12 mouse cellular contexts compared by ENCODE assay signal in genomic region chr7:81566892-81567291, GRCm38 (mm10). TPM values are rescaled to one million over a fixed set of nuclear protein-coding genes. Genes with fewer than 3 reads are reported as not detected.
DNase-seq lines count a peak whose midpoint lies in the region; ATAC-seq lines count a peak whose summit lies in the region.
"Had no signal": no experiment of that assay in that cellular context is flagged by ENCODE, and none has a peak within 500 bp of the region (broad histone marks: within the 10 kb centered on the region; RNA-seq: fewer than 3 reads in every experiment).

Gene Fsd2, minus strand, starts transcription at chr7:81566944.

- no peaks in the 10 kb centered on the region for H3K27me3 ChIP-seq in liver, embryonic 11.5 days (replicated peaks; ENCODE audit: control insufficient read depth, insufficient read depth, low read length)
- no peaks in the 10 kb centered on the region for H3K27me3 ChIP-seq in heart, embryonic 11.5 days (ENCODE audit: control insufficient read depth, insufficient read depth, low read length)
- H3K27me3 ChIP-seq in limb, embryonic 12.5 days: no peaks in the 10 kb centered on the region

- no peak within 1 kb of the TSS for H3K4me3 ChIP-seq in liver, embryonic 11.5 days (ENCODE audit: low read depth, low read length)
- H3K4me3 ChIP-seq in heart, embryonic 11.5 days (ENCODE audit: low read depth, low read length): peak within 1 kb of the TSS; percentile 39
- no peak within 1 kb of the TSS for H3K4me3 ChIP-seq in limb, embryonic 12.5 days (replicated peaks)

- DNase-seq in liver, embryonic 11.5 days (ENCODE audit: low spot score): peak; percentile 9
- DNase-seq in liver: no peak
- DNase-seq in gastrocnemius, postnatal 14 days: peak; percentile 68
- no peak for DNase-seq in thymus, postnatal 10 days (ENCODE audit: low spot score in 2 of 2)
- no peak for DNase-seq in ovary, postnatal 14 days (ENCODE audit: low spot score)
- DNase-seq: adrenal gland, postnatal 14 days; kidney, adult 8-10 months; layer of hippocampus, adult 9-11 months; lung, postnatal 14 days; thymus, postnatal 25 days had no signal

- no peak within 1 kb of the TSS for H3K4me2 ChIP-seq in liver, embryonic 11.5 days
- H3K4me2 ChIP-seq in heart, embryonic 11.5 days: peak within 1 kb of the TSS; percentile 71
- H3K4me2 ChIP-seq in limb, embryonic 12.5 days: no peak within 1 kb of the TSS

- H3K9me3 ChIP-seq in liver, embryonic 11.5 days (ENCODE audit: control insufficient read depth, low read length): no peaks in the 10 kb centered on the region
- H3K9me3 ChIP-seq in heart, embryonic 11.5 days (replicated peaks; ENCODE audit: control insufficient read depth, low read length): no peaks in the 10 kb centered on the region
- no peaks in the 10 kb centered on the region for H3K9me3 ChIP-seq in limb, embryonic 12.5 days

- intact Hi-C loops in gastrocnemius, postnatal 14 days (cut with DNase I; ENCODE audit: low total_unique reads): no loop called here

- no peak within 1 kb of the TSS for H3K27ac ChIP-seq in liver, embryonic 11.5 days (ENCODE audit: low read depth, low read length)
- peak within 1 kb of the TSS; percentile 94 for H3K27ac ChIP-seq in heart, embryonic 11.5 days (ENCODE audit: low read depth, low read length)
- H3K27ac ChIP-seq in limb, embryonic 12.5 days: peak within 1 kb of the TSS; percentile 35; the same call in 1 of the 2 replicates

- H3K4me1 ChIP-seq in liver, embryonic 11.5 days (replicated peaks; ENCODE audit: control insufficient read depth, insufficient read depth, low read length): no peaks in the 10 kb centered on the region; the same call in 1 of the 2 replicates
- peaks cover 15% of the 10 kb centered on the region for H3K4me1 ChIP-seq in heart, embryonic 11.5 days (ENCODE audit: control insufficient read depth, insufficient read depth, low read length)
- H3K4me1 ChIP-seq in limb, embryonic 12.5 days (replicated peaks): peaks cover 10% of the 10 kb centered on the region; the same call in 1 of the 2 replicates

- ATAC-seq in liver, embryonic 11.5 days (replicated peaks; ENCODE audit: low FRiP score): no peak
- ATAC-seq in heart, embryonic 11.5 days (replicated peaks; ENCODE audit: insufficient number of reproducible peaks, low FRiP score, low TSS enrichment): peak; percentile 44; the same call in 1 of the 2 replicates
- no peak for ATAC-seq in limb, embryonic 12.5 days (ENCODE audit: insufficient number of reproducible peaks, insufficient read depth, low FRiP score, low TSS enrichment, low read depth)

- no peaks in the 10 kb centered on the region for H3K36me3 ChIP-seq in liver, embryonic 11.5 days (ENCODE audit: control insufficient read depth, insufficient read depth, low read length)
- H3K36me3 ChIP-seq in heart, embryonic 11.5 days (ENCODE audit: control insufficient read depth, insufficient read depth, low read length): no peaks in the 10 kb centered on the region
- H3K36me3 ChIP-seq in limb, embryonic 12.5 days: no peaks in the 10 kb centered on the region

- WGBS in liver, embryonic 11.5 days: 81% methylated on average over 9 of the region's 9 CpGs
- 50% methylated on average over 9 of the region's 9 CpGs for WGBS in heart, embryonic 11.5 days (ENCODE audit: insufficient replicate concordance)
- 67% methylated on average over 9 of the region's 9 CpGs for WGBS in limb, embryonic 12.5 days

- H3K9ac ChIP-seq in liver, embryonic 11.5 days (ENCODE audit: low read depth, low read length): no peak within 1 kb of the TSS
- H3K9ac ChIP-seq in heart, embryonic 11.5 days (ENCODE audit: low read depth, low read length): peak within 1 kb of the TSS; percentile 79
- no peak within 1 kb of the TSS for H3K9ac ChIP-seq in limb, embryonic 12.5 days (replicated peaks)

RNA-seq across cellular contexts. Expression of gene Fsd2, which starts in this region (rescaled TPM):
- polyA plus RNA-seq in liver, embryonic 11.5 days (2014; fragmentation: Nextera tagmentation; extraction: Ambion mirVana): 0.19 and 0.21 TPM in 2 replicates
- total RNA-seq in gastrocnemius, postnatal 14 days (2021): 100 to 1,000 TPM; 204 to 220 TPM
- polyA plus RNA-seq in heart, embryonic 11.5 days (2014; fragmentation: Nextera tagmentation; extraction: Ambion mirVana): 50.9 and 62.4 TPM in 2 replicates
- polyA plus RNA-seq in limb, embryonic 12.5 days (2016; fragmentation: Nextera tagmentation; extraction: Ambion mirVana): 0.08 TPM in 1 of 2 replicates, not detected in the other

Comparison
In these comparisons a context has a peak if more than half of its experiments do, and no peak if none do; other contexts are left out.
1. RNA of gene Fsd2 (polyA plus RNA-seq): 50.9 to 62.4 TPM in heart, embryonic 11.5 days; 0.19 to 0.21 TPM in liver, embryonic 11.5 days and 0.08 TPM in limb, embryonic 12.5 days; every median in the first group is over 10 times any median in the second.
2. Peak in DNase-seq in liver, embryonic 11.5 days; RNA of the gene not detected or under 1 TPM.